Mouse (Mus musculus): ENCODE data around the gene Slc7a11. TPM values are rescaled to one million over a fixed set of nuclear protein-coding genes. Genes with fewer than 3 reads are reported as not detected.

Slc7a11 gene
- total and polyA plus RNA-seq, 2 experiments from 2014 or later = 3.8 to 19.0 TPM

DNA sequence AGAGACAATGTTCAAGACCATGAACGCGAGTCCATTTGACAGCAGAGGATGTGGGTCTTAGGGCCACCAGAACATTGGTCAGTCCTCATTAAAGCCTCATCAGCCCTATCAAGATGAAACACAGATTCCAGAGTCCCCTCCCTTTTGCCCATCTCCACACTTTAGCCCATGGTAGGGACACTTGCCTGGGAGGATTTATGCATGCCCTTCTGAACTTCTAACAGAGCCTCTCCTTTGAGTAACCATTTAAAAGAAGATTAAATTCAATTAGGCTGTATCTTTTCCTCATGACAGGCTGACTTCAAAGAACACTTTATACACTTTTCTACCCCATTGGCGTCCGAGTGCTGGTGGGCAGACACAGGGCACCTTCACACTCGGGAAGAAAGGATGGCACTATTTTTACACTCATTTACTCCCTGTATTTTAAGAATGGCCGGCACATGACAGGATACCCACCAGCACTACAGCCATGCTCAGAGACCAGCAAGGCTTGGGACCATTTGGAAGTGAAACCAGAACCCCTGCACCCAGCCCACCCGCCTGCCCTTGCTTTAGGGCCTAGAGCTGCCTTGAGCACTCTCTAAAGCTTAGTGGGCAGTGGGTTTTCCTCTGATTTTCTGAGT, 144.9 kb downstream of the Slc7a11 start:
- Histone ChIP-seq H3K36me3 (ENCODE audit: insufficient read depth) (no peaks in the 10 kb centered on the region), H3K9me3 (ENCODE audit: low read length) (no peaks in the 10 kb centered on the region), H3K4me3 (ENCODE audit: low read depth, low read length) (no peak overlapping the region), H3K4me2 (ENCODE audit: low read depth) (no peak overlapping the region), H3K9ac (no peak overlapping the region), H3K27ac (ENCODE audit: low read depth, low read length) (no peak overlapping the region), H3K4me1 (ENCODE audit: insufficient read depth) (peaks cover 7% of the 10 kb centered on the region; the same call in 1 of the 2 replicates), H3K27me3 (ENCODE audit: insufficient read depth, low read length) (no peaks in the 10 kb centered on the region)
- WGBS = 52% methylated on average over 7 of the region's 7 CpGs
- DNase-seq (no peak), ATAC-seq (no peak)
- no peak for TF ChIP-seq CTCF (IDR thresholded peaks at IDR 0.05; ENCODE audit: low read depth)

DNA sequence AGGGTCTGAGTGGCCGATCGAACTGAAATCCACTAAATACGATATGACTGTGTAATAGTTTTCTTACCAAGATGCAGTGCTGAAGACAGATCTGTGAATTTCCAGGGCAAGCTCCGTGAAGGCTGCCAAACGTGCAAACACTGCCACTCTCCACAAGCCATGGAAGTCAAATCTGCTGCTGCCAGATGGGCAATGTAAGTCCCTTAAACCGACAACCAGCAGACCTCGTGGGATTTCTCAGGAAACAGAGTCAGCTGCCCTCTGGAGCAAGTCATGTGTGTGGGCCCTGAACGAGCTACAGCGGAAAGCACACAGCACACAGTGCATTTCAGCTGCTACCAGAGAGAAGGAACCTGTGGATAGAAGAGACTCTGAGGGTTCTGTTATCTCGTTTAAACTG, 146.5 kb downstream of the Slc7a11 start:
- Histone ChIP-seq H3K4me2 (ENCODE audit: low read depth) (no peak overlapping the region), H3K27ac (ENCODE audit: low read depth, low read length) (no peak overlapping the region), H3K4me3 (ENCODE audit: low read depth, low read length) (no peak overlapping the region), H3K4me1 (ENCODE audit: insufficient read depth) (peaks cover 7% of the 10 kb centered on the region; the same call in 1 of the 2 replicates), H3K9ac (no peak overlapping the region), H3K27me3 (ENCODE audit: insufficient read depth, low read length) (no peaks in the 10 kb centered on the region), H3K36me3 (ENCODE audit: insufficient read depth) (no peaks in the 10 kb centered on the region), H3K9me3 (ENCODE audit: low read length) (no peaks in the 10 kb centered on the region)
- DNase-seq (no peak), ATAC-seq (no peak)
- no peak for TF ChIP-seq CTCF (IDR thresholded peaks at IDR 0.05; ENCODE audit: low read depth)
- WGBS = 61% methylated on average over 10 of the region's 10 CpGs

- Histone ChIP-seq H3K36me3 (ENCODE audit: insufficient read depth) (no peaks in the 10 kb centered on the region), H3K9ac (no peak overlapping the region), H3K27ac (ENCODE audit: low read depth, low read length) (no peak overlapping the region), H3K27me3 (ENCODE audit: insufficient read depth, low read length) (no peaks in the 10 kb centered on the region), H3K4me1 (ENCODE audit: insufficient read depth) (no peaks in the 10 kb centered on the region), H3K9me3 (ENCODE audit: low read length) (no peaks in the 10 kb centered on the region), H3K4me2 (ENCODE audit: low read depth) (no peak overlapping the region), H3K4me3 (ENCODE audit: low read depth, low read length) (no peak overlapping the region)
- ATAC-seq (peak; percentile 27; the same call in 1 of the 2 replicates), DNase-seq (no peak)
- no peak for TF ChIP-seq CTCF (IDR thresholded peaks at IDR 0.05; ENCODE audit: low read depth)
- 52% methylated on average over 2 of the region's 2 CpGs for WGBS
Observed at GRCm38 (mm10) chr3:50275023-50275422, 168.4 kb downstream of the Slc7a11 start.

DNA sequence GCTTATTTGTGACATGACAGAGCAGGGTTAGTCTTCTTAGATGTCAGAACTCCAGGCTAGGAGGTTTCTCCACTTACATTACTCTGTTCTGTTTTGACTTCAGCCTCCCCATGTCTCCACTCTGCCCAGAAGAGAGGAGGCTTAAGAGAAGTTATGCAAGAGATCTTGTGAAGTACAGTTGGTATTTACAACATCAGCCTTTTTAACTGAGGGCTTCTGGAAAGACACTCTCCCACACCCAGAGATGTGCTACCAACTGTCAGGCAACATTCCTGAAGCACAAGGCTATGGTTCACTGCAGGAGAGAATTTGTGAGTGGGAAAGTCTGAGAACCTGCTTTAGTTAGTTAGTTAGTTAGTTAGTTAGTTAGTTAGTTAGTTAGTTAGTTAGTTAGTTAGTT, 171.2 kb downstream of the Slc7a11 start:
- DNase-seq (no peak), ATAC-seq (no peak)
- H3K4me3 ChIP-seq (ENCODE audit: low read depth, low read length) = no peak overlapping the region
- no peak overlapping the region for H3K9ac ChIP-seq
- no peak for TF ChIP-seq CTCF (IDR thresholded peaks at IDR 0.05; ENCODE audit: low read depth)
- no peak overlapping the region for H3K27ac ChIP-seq (ENCODE audit: low read depth, low read length)
- no peaks in the 10 kb centered on the region for H3K4me1 ChIP-seq (ENCODE audit: insufficient read depth)
- no peaks in the 10 kb centered on the region for H3K9me3 ChIP-seq (ENCODE audit: low read length)
- no peaks in the 10 kb centered on the region for H3K36me3 ChIP-seq (ENCODE audit: insufficient read depth)
- H3K27me3 ChIP-seq (ENCODE audit: insufficient read depth, low read length) = no peaks in the 10 kb centered on the region
- H3K4me2 ChIP-seq (ENCODE audit: low read depth) = no peak overlapping the region

- no peak for DNase-seq
- WGBS = 47% methylated on average over 4 of the region's 4 CpGs
- no peaks in the 10 kb centered on the region for H3K4me1 ChIP-seq (ENCODE audit: insufficient read depth)
- H3K36me3 ChIP-seq (ENCODE audit: insufficient read depth) = no peaks in the 10 kb centered on the region
- H3K27ac ChIP-seq (ENCODE audit: low read depth, low read length) = no peak overlapping the region
- no peak overlapping the region for H3K4me2 ChIP-seq (ENCODE audit: low read depth)
- H3K4me3 ChIP-seq (ENCODE audit: low read depth, low read length) = no peak overlapping the region
- no peak overlapping the region for H3K9ac ChIP-seq
- H3K9me3 ChIP-seq (ENCODE audit: low read length) = no peaks in the 10 kb centered on the region
- TF ChIP-seq CTCF (IDR thresholded peaks at IDR 0.05; ENCODE audit: low read depth) = no peak
- no peaks in the 10 kb centered on the region for H3K27me3 ChIP-seq (ENCODE audit: insufficient read depth, low read length)
- no peak for ATAC-seq
Observed at GRCm38 (mm10) chr3:50269680-50270079, 173.7 kb downstream of the Slc7a11 start.

GRCm38 (mm10) chr3:50262547-50263087, 180.8 kb downstream of the Slc7a11 start:
- Histone ChIP-seq H3K4me3 (ENCODE audit: low read depth, low read length) (no peak overlapping the region), H3K27ac (ENCODE audit: low read depth, low read length) (no peak overlapping the region), H3K27me3 (ENCODE audit: insufficient read depth, low read length) (no peaks in the 10 kb centered on the region), H3K9me3 (ENCODE audit: low read length) (no peaks in the 10 kb centered on the region), H3K36me3 (ENCODE audit: insufficient read depth) (no peaks in the 10 kb centered on the region), H3K9ac (no peak overlapping the region), H3K4me2 (ENCODE audit: low read depth) (no peak overlapping the region), H3K4me1 (ENCODE audit: insufficient read depth) (no peaks in the 10 kb centered on the region)
- ATAC-seq (no peak), DNase-seq (no peak)
- TF ChIP-seq CTCF (IDR thresholded peaks at IDR 0.05; ENCODE audit: low read depth) = 0 out of 2 replicates have a peak, but pooled peaks have one; percentile 15
- WGBS = 58% methylated on average over 2 of the region's 2 CpGs

- Histone ChIP-seq H3K27ac (ENCODE audit: low read depth, low read length) (no peak overlapping the region), H3K36me3 (ENCODE audit: insufficient read depth) (no peaks in the 10 kb centered on the region), H3K4me1 (ENCODE audit: insufficient read depth) (no peaks in the 10 kb centered on the region), H3K9ac (no peak overlapping the region), H3K4me2 (ENCODE audit: low read depth) (no peak overlapping the region), H3K27me3 (ENCODE audit: insufficient read depth, low read length) (no peaks in the 10 kb centered on the region), H3K4me3 (ENCODE audit: low read depth, low read length) (no peak overlapping the region), H3K9me3 (ENCODE audit: low read length) (no peaks in the 10 kb centered on the region)
- no peak for ATAC-seq
- no peak for DNase-seq
- 81% methylated on average over 2 of the region's 2 CpGs for WGBS
- no peak for TF ChIP-seq CTCF (IDR thresholded peaks at IDR 0.05; ENCODE audit: low read depth)
Observed at GRCm38 (mm10) chr3:50262066-50262465, 181.3 kb downstream of the Slc7a11 start.

Measured in forebrain, postnatal 0 days (tissue).